Mouse (Mus musculus): ENCODE data around the gene Igfbp7. TPM values are rescaled to one million over a fixed set of nuclear protein-coding genes. Genes with fewer than 3 reads are reported as not detected.

Gene Igfbp7
- total and polyA plus RNA-seq, 3 experiments = 0.07 TPM; not detected in 2

GRCm38 (mm10) chr5:77408530-77408929 is 689 bp upstream of the Igfbp7 start:
- TF ChIP-seq MYC (IDR thresholded peaks at IDR 0.05; ENCODE audit: low read depth, low read length) (no peak), GABPA (IDR thresholded peaks at IDR 0.05; ENCODE audit: low read depth, low read length) (no peak), MEF2A (IDR thresholded peaks at IDR 0.05; ENCODE audit: extremely low read depth, insufficient replicate concordance, low read depth, low read length, poor library complexity, severe bottlenecking) (no peak), ETS1 (IDR thresholded peaks at IDR 0.05; ENCODE audit: low read depth, low read length) (no peak), E2F4 (IDR thresholded peaks at IDR 0.05; ENCODE audit: borderline replicate concordance, low read depth, low read length) (no peak), EP300 (IDR thresholded peaks at IDR 0.05; ENCODE audit: low read depth in 1 of 2, low read length in 2 of 2) (no peak), USF1 (IDR thresholded peaks at IDR 0.05; ENCODE audit: low read depth, low read length) (no peak), MAZ (IDR thresholded peaks at IDR 0.05; ENCODE audit: low read depth, low read length) (no peak), SMC3 (IDR thresholded peaks at IDR 0.05; ENCODE audit: low read depth, low read length) (no peak), BHLHE40 (IDR thresholded peaks at IDR 0.05; ENCODE audit: borderline replicate concordance, low read depth, low read length) (no peak), TCF12 (IDR thresholded peaks at IDR 0.05; ENCODE audit: low read depth, low read length) (no peak), NRF1 (IDR thresholded peaks at IDR 0.05; ENCODE audit: insufficient read depth, low read depth, low read length, poor library complexity, severe bottlenecking) (no peak), ZKSCAN1 (IDR thresholded peaks at IDR 0.05; ENCODE audit: low read depth, low read length) (no peak), CHD1 (IDR thresholded peaks at IDR 0.05; ENCODE audit: low read depth, low read length) (no peak), ZMIZ1 (IDR thresholded peaks at IDR 0.05; ENCODE audit: low read depth, low read length) (no peak), USF2 (IDR thresholded peaks at IDR 0.05; ENCODE audit: borderline replicate concordance in 1 of 2, insufficient read depth in 1 of 2, low read depth in 1 of 2, low read length in 2 of 2) (no peak), POLR2AphosphoS5 (IDR thresholded peaks at IDR 0.05; ENCODE audit: borderline replicate concordance, low read depth, low read length) (no peak)
- Histone ChIP-seq H3K27ac (ENCODE audit: control insufficient read depth, low read depth, low read length) (no peak overlapping the region), H3K27me3 (ENCODE audit: control insufficient read depth in 1 of 2, insufficient read depth in 2 of 2, low read length in 2 of 2) (no peaks in the 10 kb centered on the region), H3K36me3 (ENCODE audit: control insufficient read depth in 1 of 2, insufficient read depth in 2 of 2, low read length in 2 of 2) (no peaks in the 10 kb centered on the region), H3K4me1 (ENCODE audit: control insufficient read depth in 1 of 2, insufficient read depth in 2 of 2, low read length in 2 of 2) (no peaks in the 10 kb centered on the region), H3K4me3 (ENCODE audit: control insufficient read depth in 1 of 2, insufficient read depth in 1 of 2, low read depth in 2 of 2, low read length in 2 of 2) (no peak overlapping the region), H3K9ac (ENCODE audit: control insufficient read depth, low read depth, low read length, poor library complexity, severe bottlenecking) (no peak overlapping the region), H3K79me2 (ENCODE audit: control insufficient read depth, insufficient read depth, low read length, poor library complexity) (no peaks in the 10 kb centered on the region), H3K9me3 (replicated peaks; ENCODE audit: insufficient read depth, low read length) (no peaks in the 10 kb centered on the region; the same call in 1 of the 2 replicates)
- no peak for DNase-seq (ENCODE audit: low read depth, low spot score)

- TF ChIP-seq ETS1 (IDR thresholded peaks at IDR 0.05; ENCODE audit: low read depth, low read length) = no peak
- TF ChIP-seq NELFE (IDR thresholded peaks at IDR 0.05; ENCODE audit: low read depth, low read length) = no peak
- TF ChIP-seq USF1 (IDR thresholded peaks at IDR 0.05; ENCODE audit: low read depth, low read length) = no peak
- H3K36me3 ChIP-seq (ENCODE audit: control insufficient read depth in 1 of 2, insufficient read depth in 2 of 2, low read length in 2 of 2) = no peaks in the 10 kb centered on the region
- no peak overlapping the region for H3K9ac ChIP-seq (ENCODE audit: control insufficient read depth, low read depth, low read length, poor library complexity, severe bottlenecking)
- no peaks in the 10 kb centered on the region for H3K4me1 ChIP-seq (ENCODE audit: control insufficient read depth in 1 of 2, insufficient read depth in 2 of 2, low read length in 2 of 2)
- H3K27me3 ChIP-seq (ENCODE audit: control insufficient read depth in 1 of 2, insufficient read depth in 2 of 2, low read length in 2 of 2) = no peaks in the 10 kb centered on the region
- H3K9me3 ChIP-seq (replicated peaks; ENCODE audit: insufficient read depth, low read length) = no peaks in the 10 kb centered on the region; the same call in 1 of the 2 replicates
- no peak overlapping the region for H3K4me3 ChIP-seq (ENCODE audit: control insufficient read depth in 1 of 2, insufficient read depth in 1 of 2, low read depth in 2 of 2, low read length in 2 of 2)
- H3K27ac ChIP-seq (ENCODE audit: control insufficient read depth, low read depth, low read length) = no peak overlapping the region
- no peak for DNase-seq (ENCODE audit: low read depth, low spot score)
- no peaks in the 10 kb centered on the region for H3K79me2 ChIP-seq (ENCODE audit: control insufficient read depth, insufficient read depth, low read length, poor library complexity)
These were observed 1.4 kb downstream of the Igfbp7 start for GRCm38 (mm10) chr5:77406371-77406871.

All from MEL (cell line).